Comparison of ENCODE assay signal across 16 mouse cellular contexts in genomic region chr10:61346374-61346773, GRCm38 (mm10). TPM values are rescaled to one million over a fixed set of nuclear protein-coding genes. Genes with fewer than 3 reads are reported as not detected.
DNase-seq lines count a peak whose midpoint lies in the region; ATAC-seq lines count a peak whose summit lies in the region.
"Had no signal": no experiment of that assay in that cellular context is flagged by ENCODE, and none has a peak within 500 bp of the region (broad histone marks: within the 10 kb centered on the region; RNA-seq: fewer than 3 reads in every experiment).

No protein-coding gene starts in this region.

- 25% methylated on average over 10 of the region's 10 CpGs for WGBS in hindbrain, embryonic 12.5 days
- 33% methylated on average over 10 of the region's 10 CpGs for WGBS in hindbrain, embryonic 14.5 days
- 42% methylated on average over 10 of the region's 10 CpGs for WGBS in midbrain, embryonic 13.5 days
- WGBS in midbrain, embryonic 14.5 days: 40% methylated on average over 10 of the region's 10 CpGs
- WGBS in limb, embryonic 12.5 days: 17% methylated on average over 10 of the region's 10 CpGs

- no peaks in the 10 kb centered on the region for H3K27me3 ChIP-seq in hindbrain, embryonic 12.5 days
- no peaks in the 10 kb centered on the region for H3K27me3 ChIP-seq in hindbrain, embryonic 14.5 days (ENCODE audit: control insufficient read depth, insufficient read depth, low read length)
- no peaks in the 10 kb centered on the region for H3K27me3 ChIP-seq in midbrain, embryonic 13.5 days
- no peaks in the 10 kb centered on the region for H3K27me3 ChIP-seq in midbrain, embryonic 14.5 days (ENCODE audit: control insufficient read depth, insufficient read depth, low read length)
- no peaks in the 10 kb centered on the region for H3K27me3 ChIP-seq in limb, embryonic 12.5 days

- intact Hi-C loops in left cerebral cortex, postnatal 10 days (cut with DNase I): loop anchor here (10.0 kb wide), 1 partner anchor 308 kb away; no protein-coding TSS in a partner anchor

- H3K27ac ChIP-seq in hindbrain, embryonic 12.5 days: no peak overlapping the region
- H3K27ac ChIP-seq in hindbrain, embryonic 14.5 days: no peak overlapping the region
- 0 out of 2 replicates have a peak overlapping the region, but pooled peaks have one; percentile 21 for H3K27ac ChIP-seq in midbrain, embryonic 13.5 days
- H3K27ac ChIP-seq in midbrain, embryonic 14.5 days (replicated peaks; ENCODE audit: low read depth, low read length): no peak overlapping the region
- H3K27ac ChIP-seq in limb, embryonic 12.5 days: peak overlapping the region; percentile 50; the same call in 1 of the 2 replicates

- H3K4me2 ChIP-seq in hindbrain, embryonic 12.5 days (replicated peaks): no peak overlapping the region
- no peak overlapping the region for H3K4me2 ChIP-seq in hindbrain, embryonic 14.5 days (replicated peaks)
- no peak overlapping the region for H3K4me2 ChIP-seq in midbrain, embryonic 13.5 days (replicated peaks)
- no peak overlapping the region for H3K4me2 ChIP-seq in midbrain, embryonic 14.5 days (ENCODE audit: low read length)
- peak overlapping the region; percentile 4; the same call in 1 of the 2 replicates for H3K4me2 ChIP-seq in limb, embryonic 12.5 days

- no peak for DNase-seq in hindbrain, embryonic 14.5 days (ENCODE audit: low spot score)
- DNase-seq in midbrain, embryonic 14.5 days: no peak
- no peak for DNase-seq in left cerebral cortex, postnatal 10 days (ENCODE audit: extremely low spot score in 1 of 2, low spot score in 2 of 2)
- no peak for DNase-seq in embryo, embryonic 10 days (ENCODE audit: low spot score)
- DNase-seq: cerebellum, adult 2 months; right cerebral cortex, postnatal 14 days; thymus, postnatal 14 days had no signal

- peaks cover 20% of the 10 kb centered on the region for H3K4me1 ChIP-seq in hindbrain, embryonic 12.5 days
- 0 out of 2 replicates have a peak, but pooled peaks cover 8% of the 10 kb centered on the region for H3K4me1 ChIP-seq in hindbrain, embryonic 14.5 days (replicated peaks; ENCODE audit: control insufficient read depth, insufficient read depth, low read length)
- peaks cover 12% of the 10 kb centered on the region for H3K4me1 ChIP-seq in midbrain, embryonic 13.5 days (replicated peaks)
- 0 out of 2 replicates have a peak, but pooled peaks cover 4% of the 10 kb centered on the region for H3K4me1 ChIP-seq in midbrain, embryonic 14.5 days (ENCODE audit: control insufficient read depth, insufficient read depth, low read length)
- peaks cover 15% of the 10 kb centered on the region for H3K4me1 ChIP-seq in limb, embryonic 12.5 days (replicated peaks)

- no peak overlapping the region for H3K4me3 ChIP-seq in hindbrain, embryonic 12.5 days
- H3K4me3 ChIP-seq in hindbrain, embryonic 14.5 days (replicated peaks; ENCODE audit: low read length): no peak overlapping the region
- H3K4me3 ChIP-seq in midbrain, embryonic 13.5 days (replicated peaks): no peak overlapping the region
- no peak overlapping the region for H3K4me3 ChIP-seq in midbrain, embryonic 14.5 days (replicated peaks; ENCODE audit: low read depth, low read length)
- no peak overlapping the region for H3K4me3 ChIP-seq in limb, embryonic 12.5 days (replicated peaks)

- ATAC-seq in hindbrain, embryonic 12.5 days (ENCODE audit: low FRiP score): no peak
- ATAC-seq in hindbrain, embryonic 14.5 days (ENCODE audit: low FRiP score): no peak
- ATAC-seq in midbrain, embryonic 13.5 days: no peak
- no peak for ATAC-seq in midbrain, embryonic 14.5 days (ENCODE audit: low FRiP score, low TSS enrichment)
- no peak for ATAC-seq in limb, embryonic 12.5 days (ENCODE audit: insufficient number of reproducible peaks, insufficient read depth, low FRiP score, low TSS enrichment, low read depth)

- no peaks in the 10 kb centered on the region; the same call in 1 of the 2 replicates for H3K9me3 ChIP-seq in hindbrain, embryonic 12.5 days (replicated peaks)
- H3K9me3 ChIP-seq in hindbrain, embryonic 14.5 days (ENCODE audit: control insufficient read depth, low read length): no peaks in the 10 kb centered on the region
- 0 out of 2 replicates have a peak, but pooled peaks cover 4% of the 10 kb centered on the region for H3K9me3 ChIP-seq in midbrain, embryonic 13.5 days
- H3K9me3 ChIP-seq in midbrain, embryonic 14.5 days (ENCODE audit: control insufficient read depth, low read length): no peaks in the 10 kb centered on the region
- no peaks in the 10 kb centered on the region for H3K9me3 ChIP-seq in limb, embryonic 12.5 days

- H3K36me3 ChIP-seq in hindbrain, embryonic 12.5 days: peaks cover 32% of the 10 kb centered on the region
- H3K36me3 ChIP-seq in hindbrain, embryonic 14.5 days (replicated peaks; ENCODE audit: control insufficient read depth, insufficient read depth): peaks cover 36% of the 10 kb centered on the region
- H3K36me3 ChIP-seq in midbrain, embryonic 13.5 days: peaks cover 20% of the 10 kb centered on the region
- H3K36me3 ChIP-seq in midbrain, embryonic 14.5 days (ENCODE audit: control insufficient read depth, insufficient read depth, low read length): peaks cover 9% of the 10 kb centered on the region; the same call in 1 of the 2 replicates
- peaks cover 35% of the 10 kb centered on the region for H3K36me3 ChIP-seq in limb, embryonic 12.5 days

- H3K9ac ChIP-seq in hindbrain, embryonic 12.5 days: 0 out of 2 replicates have a peak overlapping the region, but pooled peaks have one; percentile 35
- H3K9ac ChIP-seq in hindbrain, embryonic 14.5 days: no peak overlapping the region
- H3K9ac ChIP-seq in midbrain, embryonic 13.5 days (replicated peaks): no peak overlapping the region; the same call in 1 of the 2 replicates
- H3K9ac ChIP-seq in midbrain, embryonic 14.5 days (replicated peaks; ENCODE audit: low read length): no peak overlapping the region
- no peak overlapping the region for H3K9ac ChIP-seq in limb, embryonic 12.5 days (replicated peaks)

RNA-seq across cellular contexts. Expression of gene Pald1, which starts 37.0 kb away (rescaled TPM):
- 34.5 and 39.3 TPM in 2 replicates for polyA plus RNA-seq in hindbrain, embryonic 12.5 days (2016; fragmentation: Nextera tagmentation; extraction: Ambion mirVana)
- polyA plus RNA-seq in hindbrain, embryonic 14.5 days (2014; fragmentation: Nextera tagmentation; extraction: Ambion mirVana): 24.5 and 26.7 TPM in 2 replicates
- polyA plus RNA-seq in midbrain, embryonic 13.5 days (2015; fragmentation: Nextera tagmentation; extraction: Ambion mirVana): 17.5 and 21.1 TPM in 2 replicates
- polyA plus RNA-seq in midbrain, embryonic 14.5 days (2014; fragmentation: Nextera tagmentation; extraction: Ambion mirVana): 16.5 and 18.7 TPM in 2 replicates
- 25.3 and 25.8 TPM in 2 replicates for polyA plus RNA-seq in limb, embryonic 12.5 days (2016; fragmentation: Nextera tagmentation; extraction: Ambion mirVana)
- 10 to 100 TPM; 17.6 to 18.8 TPM for total RNA-seq in left cerebral cortex, postnatal 10 days (2021)

RNA-seq across cellular contexts. Expression of gene Prf1, which starts 48.7 kb away (rescaled TPM):
- polyA plus RNA-seq in hindbrain, embryonic 12.5 days (2016; fragmentation: Nextera tagmentation; extraction: Ambion mirVana): not detected in 2 replicates
- 0.12 TPM in 1 of 2 replicates, not detected in the other for polyA plus RNA-seq in hindbrain, embryonic 14.5 days (2014; fragmentation: Nextera tagmentation; extraction: Ambion mirVana)
- polyA plus RNA-seq in midbrain, embryonic 13.5 days (2015; fragmentation: Nextera tagmentation; extraction: Ambion mirVana): not detected in 2 replicates
- polyA plus RNA-seq in midbrain, embryonic 14.5 days (2014; fragmentation: Nextera tagmentation; extraction: Ambion mirVana): not detected in 2 replicates
- not detected in 2 replicates for polyA plus RNA-seq in limb, embryonic 12.5 days (2016; fragmentation: Nextera tagmentation; extraction: Ambion mirVana)
- total RNA-seq in left cerebral cortex, postnatal 10 days (2021): not detected
- total RNA-seq: gastrocnemius, adult 8-10 months; heart, postnatal 25 days; layer of hippocampus, postnatal 25 days had no signal
- polyA plus RNA-seq: cerebellum, adult 2 months; forebrain, embryonic 11.5 days; kidney, embryonic 14.5 days; limb, embryonic 14.5 days had no signal

Comparison
In these comparisons a context has a peak if more than half of its experiments do, and no peak if none do; other contexts are left out.
1. H3K27ac ChIP-seq: peak in midbrain, embryonic 13.5 days (single experiment) and limb, embryonic 12.5 days (single experiment); none in hindbrain, embryonic 12.5 days (single experiment), hindbrain, embryonic 14.5 days (single experiment) and midbrain, embryonic 14.5 days (single experiment).